In the genomic region with DNA sequence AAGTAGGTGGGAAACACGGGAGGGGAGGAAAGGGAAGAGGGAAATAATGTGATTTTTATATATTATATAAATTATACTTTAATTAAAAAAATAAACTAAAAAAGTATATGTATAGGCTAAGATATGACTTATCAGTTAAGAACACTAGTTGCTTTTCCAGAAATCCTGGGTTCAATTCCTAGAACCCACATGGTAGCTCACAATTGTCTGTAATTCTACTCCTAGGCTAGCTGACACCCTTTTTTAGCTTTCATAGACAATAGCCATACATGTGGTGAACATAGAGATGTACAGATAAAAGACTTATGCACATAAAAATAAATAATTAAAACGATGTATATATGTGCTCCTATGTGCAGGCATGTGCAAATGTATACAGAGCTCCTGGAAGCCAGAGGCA, we compare ENCODE assay signal across 21 mouse cellular contexts.
"Had no signal": no experiment of that assay in that cellular context is flagged by ENCODE, and none has a peak within 500 bp of the region (broad histone marks: within the 10 kb centered on the region; RNA-seq: fewer than 3 reads in every experiment).

No protein-coding gene starts in this region.

- H3K9me3 ChIP-seq: liver, embryonic 15.5 days; midbrain, embryonic 10.5 days; midbrain, embryonic 12.5 days; neural tube, embryonic 13.5 days; neural tube, embryonic 15.5 days; stomach, embryonic 15.5 days had no signal

- H3K9ac ChIP-seq: liver, embryonic 15.5 days; lung, embryonic 14.5 days; midbrain, embryonic 12.5 days; neural tube, embryonic 13.5 days; neural tube, embryonic 15.5 days; stomach, embryonic 15.5 days had no signal

- H3K4me2 ChIP-seq: liver, embryonic 15.5 days; lung, embryonic 14.5 days; midbrain, embryonic 12.5 days; neural tube, embryonic 13.5 days; neural tube, embryonic 15.5 days; stomach, embryonic 15.5 days had no signal

- ATAC-seq: midbrain, embryonic 16.5 days had no signal

- H3K27ac ChIP-seq: liver, embryonic 15.5 days; midbrain, embryonic 10.5 days; midbrain, embryonic 12.5 days; neural tube, embryonic 13.5 days; neural tube, embryonic 15.5 days; stomach, embryonic 15.5 days; stomach, postnatal 0 days had no signal

- H3K4me3 ChIP-seq: liver, embryonic 15.5 days; midbrain, embryonic 10.5 days; midbrain, embryonic 12.5 days; myocyte; neural tube, embryonic 13.5 days; neural tube, embryonic 15.5 days; stomach, embryonic 15.5 days had no signal

- DNase-seq: lung, adult 18-20 months; lung, embryonic 14.5 days; lung, postnatal 10 days; lung, postnatal 4 days; midbrain, embryonic 14.5 days; retina, postnatal 1 day; right cerebral cortex, adult 18-20 months; right cerebral cortex, postnatal 25 days; right cerebral cortex, postnatal 4 days; thymus, adult 18-20 months; thymus, postnatal 14 days; thymus, postnatal 4 days had no signal

- H3K36me3 ChIP-seq: liver, embryonic 15.5 days; midbrain, embryonic 10.5 days; midbrain, embryonic 12.5 days; neural tube, embryonic 13.5 days; neural tube, embryonic 15.5 days; stomach, embryonic 15.5 days had no signal

- H3K27me3 ChIP-seq: liver, embryonic 15.5 days; midbrain, embryonic 12.5 days; neural tube, embryonic 13.5 days; neural tube, embryonic 15.5 days; stomach, embryonic 15.5 days had no signal
